Comparison of ENCODE assay signal across 25 mouse cellular contexts in genomic region chr1:178850569-178850968, GRCm38 (mm10).
DNase-seq lines count a peak whose midpoint lies in the region; ATAC-seq and TF ChIP-seq lines count a peak whose summit lies in the region.
"Had no signal": no experiment of that assay in that cellular context is flagged by ENCODE, and none has a peak within 500 bp of the region (broad histone marks: within the 10 kb centered on the region; RNA-seq: fewer than 3 reads in every experiment).

No protein-coding gene starts in this region.

- no peaks in the 10 kb centered on the region for H3K79me2 ChIP-seq in heart, adult 2 months (replicated peaks; ENCODE audit: control insufficient read depth, insufficient read depth, low read length)

- 70% methylated on average over 1 of the region's 1 CpGs for WGBS in heart, adult 2 months
- WGBS in midbrain, postnatal 0 days, result 45% methylated on average over 1 of the region's 1 CpGs
- WGBS in midbrain, embryonic 15.5 days, result 26% methylated on average over 1 of the region's 1 CpGs
- WGBS in stomach, postnatal 0 days, result 81% methylated on average over 1 of the region's 1 CpGs

- TF ChIP-seq POLR2A in heart, adult 2 months (IDR thresholded peaks at IDR 0.05; ENCODE audit: insufficient read depth, low read depth, low read length), result no peak

- H3K27me3 ChIP-seq in heart, adult 2 months (ENCODE audit: control insufficient read depth, insufficient read depth, low read length), result no peaks in the 10 kb centered on the region
- no peaks in the 10 kb centered on the region for H3K27me3 ChIP-seq in midbrain, postnatal 0 days (ENCODE audit: insufficient read depth, low read length)
- H3K27me3 ChIP-seq in midbrain, embryonic 15.5 days (replicated peaks), result no peaks in the 10 kb centered on the region
- no peaks in the 10 kb centered on the region for H3K27me3 ChIP-seq in stomach, postnatal 0 days (ENCODE audit: control insufficient read depth, insufficient read depth, low read length)
- H3K27me3 ChIP-seq: embryonic facial prominence, embryonic 12.5 days; embryonic facial prominence, embryonic 15.5 days; hindbrain, embryonic 13.5 days had no signal

- no peak for ATAC-seq in midbrain, postnatal 0 days (ENCODE audit: low FRiP score)
- ATAC-seq in midbrain, embryonic 15.5 days (replicated peaks), result no peak
- no peak for ATAC-seq in stomach, postnatal 0 days (ENCODE audit: low FRiP score, low TSS enrichment)
- ATAC-seq: activated CD4-positive, CD25-positive, alpha-beta regulatory T cell, adult 4 months; forebrain, embryonic 14.5 days; forebrain, postnatal 0 days; intestine, postnatal 0 days had no signal

- H3K4me1 ChIP-seq in heart, adult 2 months (ENCODE audit: control insufficient read depth, insufficient read depth, low read length), result no peaks in the 10 kb centered on the region
- 0 out of 2 replicates have a peak, but pooled peaks cover 3% of the 10 kb centered on the region for H3K4me1 ChIP-seq in midbrain, postnatal 0 days (ENCODE audit: insufficient read depth, low read length)
- H3K4me1 ChIP-seq in midbrain, embryonic 15.5 days, result peaks cover 10% of the 10 kb centered on the region
- H3K4me1 ChIP-seq in stomach, postnatal 0 days (replicated peaks; ENCODE audit: control insufficient read depth, insufficient read depth), result no peaks in the 10 kb centered on the region
- H3K4me1 ChIP-seq: embryonic facial prominence, embryonic 12.5 days; embryonic facial prominence, embryonic 15.5 days had no signal

- H3K4me3 ChIP-seq in heart, adult 2 months, result no peak overlapping the region
- no peak overlapping the region for H3K4me3 ChIP-seq in midbrain, postnatal 0 days (ENCODE audit: low read depth, low read length)
- no peak overlapping the region for H3K4me3 ChIP-seq in midbrain, embryonic 15.5 days
- no peak overlapping the region for H3K4me3 ChIP-seq in stomach, postnatal 0 days (ENCODE audit: low read depth, low read length)
- H3K4me3 ChIP-seq: embryonic facial prominence, embryonic 12.5 days; embryonic facial prominence, embryonic 15.5 days; hindbrain, embryonic 10.5 days; hindbrain, embryonic 13.5 days had no signal

- TF ChIP-seq EP300 in heart, adult 2 months (IDR thresholded peaks at IDR 0.05; ENCODE audit: insufficient read depth, low read depth, low read length), result no peak
- no peak for TF ChIP-seq EP300 in stomach, postnatal 0 days (optimal IDR thresholded peaks at IDR 0.05)

- peak; percentile 25; the same call in 1 of the 2 replicates for TF ChIP-seq CTCF in heart, adult 2 months (IDR thresholded peaks at IDR 0.05)
- TF ChIP-seq CTCF in midbrain, postnatal 0 days (IDR thresholded peaks at IDR 0.05), result peak; percentile 36
- peak; percentile 20; the same call in 1 of the 2 replicates for TF ChIP-seq CTCF in stomach, postnatal 0 days (IDR thresholded peaks at IDR 0.05; ENCODE audit: low read depth)

- intact Hi-C loops in heart, adult 2 months (cut with DNase I), result no loop called here

- H3K36me3 ChIP-seq in heart, adult 2 months (ENCODE audit: control insufficient read depth, insufficient read depth, low read length), result no peaks in the 10 kb centered on the region
- H3K36me3 ChIP-seq in midbrain, postnatal 0 days (ENCODE audit: insufficient read depth, low read length), result no peaks in the 10 kb centered on the region
- no peaks in the 10 kb centered on the region for H3K36me3 ChIP-seq in midbrain, embryonic 15.5 days (replicated peaks)
- H3K36me3 ChIP-seq in stomach, postnatal 0 days (ENCODE audit: control insufficient read depth, insufficient read depth, low read length), result no peaks in the 10 kb centered on the region
- H3K36me3 ChIP-seq: embryonic facial prominence, embryonic 12.5 days; embryonic facial prominence, embryonic 15.5 days; hindbrain, embryonic 10.5 days; hindbrain, embryonic 13.5 days had no signal

- no peak for DNase-seq in heart, adult 2 months
- no peak for DNase-seq in heart, postnatal 4 days
- DNase-seq in midbrain, postnatal 0 days (ENCODE audit: low spot score), result no peak
- peak; percentile 18 for DNase-seq in WW6 (ENCODE audit: low read depth, low spot score)
- DNase-seq in stomach, postnatal 0 days (ENCODE audit: low spot score), result no peak
- no peak for DNase-seq in left cerebral cortex, adult 11 months (ENCODE audit: low spot score)
- no peak for DNase-seq in c-Kit-positive CD71-positive TER-119-positive erythroid progenitor cells, embryonic 14.5 days (ENCODE audit: low spot score)
- DNase-seq: adrenal gland, adult 8-10 months; adrenal gland, postnatal 25 days; cerebellum, adult 11 months; cerebellum, adult 2 months; cerebellum, adult 9-11 months; cerebellum, postnatal 25 days; forebrain, postnatal 0 days; gastrocnemius, postnatal 10 days; gastrocnemius, postnatal 36 days had no signal

- H3K9ac ChIP-seq in heart, adult 2 months (ENCODE audit: low read depth, low read length), result no peak overlapping the region
- H3K9ac ChIP-seq in midbrain, postnatal 0 days (replicated peaks; ENCODE audit: low read length, poor library complexity, severe bottlenecking), result no peak overlapping the region
- H3K9ac ChIP-seq in midbrain, embryonic 15.5 days, result no peak overlapping the region
- H3K9ac ChIP-seq in stomach, postnatal 0 days (ENCODE audit: low read length), result no peak overlapping the region
- H3K9ac ChIP-seq: embryonic facial prominence, embryonic 12.5 days; embryonic facial prominence, embryonic 15.5 days; forebrain, postnatal 0 days; hindbrain, embryonic 13.5 days had no signal

- H3K9me3 ChIP-seq in midbrain, postnatal 0 days (ENCODE audit: low read length), result no peaks in the 10 kb centered on the region
- H3K9me3 ChIP-seq in midbrain, embryonic 15.5 days, result no peaks in the 10 kb centered on the region
- H3K9me3 ChIP-seq in stomach, postnatal 0 days (ENCODE audit: control insufficient read depth, low read length), result no peaks in the 10 kb centered on the region
- H3K9me3 ChIP-seq: embryonic facial prominence, embryonic 12.5 days; embryonic facial prominence, embryonic 15.5 days; hindbrain, embryonic 10.5 days; hindbrain, embryonic 13.5 days had no signal

- no peak overlapping the region for H3K4me2 ChIP-seq in midbrain, postnatal 0 days (ENCODE audit: low read depth, low read length, poor library complexity, severe bottlenecking)
- H3K4me2 ChIP-seq in midbrain, embryonic 15.5 days, result no peak overlapping the region
- no peak overlapping the region for H3K4me2 ChIP-seq in stomach, postnatal 0 days (replicated peaks; ENCODE audit: low read depth)
- H3K4me2 ChIP-seq: embryonic facial prominence, embryonic 12.5 days; embryonic facial prominence, embryonic 15.5 days; heart, embryonic 11.5 days; hindbrain, embryonic 13.5 days had no signal

- H3K27ac ChIP-seq in heart, adult 2 months, result no peak overlapping the region
- no peak overlapping the region for H3K27ac ChIP-seq in midbrain, postnatal 0 days (ENCODE audit: low read depth, low read length)
- no peak overlapping the region for H3K27ac ChIP-seq in midbrain, embryonic 15.5 days
- H3K27ac ChIP-seq in stomach, postnatal 0 days (replicated peaks), result no peak overlapping the region
- H3K27ac ChIP-seq: embryonic facial prominence, embryonic 12.5 days; embryonic facial prominence, embryonic 15.5 days; hindbrain, embryonic 10.5 days; hindbrain, embryonic 13.5 days had no signal
